Mouse (Mus musculus): ENCODE measurements around the gene Ttf1. TPM values are rescaled to one million over a fixed set of nuclear protein-coding genes. Genes with fewer than 3 reads are reported as not detected.
"Not testable (repeated sequence)": the region's sequence is repeated elsewhere in the genome, so short reads cannot be mapped to it uniquely, and the experiment has no call there.

The Ttf1 gene
- polyA plus RNA-seq, 1 experiment from 2014 or later, result 10.1 TPM

DNA sequence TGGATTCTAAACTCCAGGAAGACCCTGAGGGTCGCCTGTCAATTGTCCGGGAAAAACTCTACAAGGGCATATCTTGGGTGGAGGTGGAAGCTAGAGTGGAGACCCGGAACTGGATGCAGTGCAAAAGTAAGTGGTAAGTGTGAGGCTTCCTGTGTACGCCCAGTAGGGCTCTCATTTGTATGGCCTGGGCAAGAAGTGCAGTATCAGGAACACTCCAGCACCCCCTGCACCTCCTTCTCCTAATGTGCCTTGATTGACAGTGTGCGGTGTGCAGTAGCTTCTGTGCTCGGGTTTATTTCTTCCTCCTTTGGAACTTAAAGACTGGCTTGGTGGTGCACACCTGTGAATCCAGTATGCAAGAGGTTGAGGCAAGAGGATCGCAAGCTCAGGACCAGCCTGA is 14.6 kb downstream of the Ttf1 start:
- 94% methylated on average over 7 of the region's 7 CpGs for WGBS
- Histone ChIP-seq H3K27ac (no peak overlapping the region), H3K4me1 (replicated peaks) (no peaks in the 10 kb centered on the region), H3K9me3 (no peaks in the 10 kb centered on the region), H3K9ac (no peak overlapping the region), H3K4me2 (no peak overlapping the region), H3K27me3 (no peaks in the 10 kb centered on the region), H3K4me3 (no peak overlapping the region), H3K36me3 (peaks cover 89% of the 10 kb centered on the region)
- ATAC-seq (ENCODE audit: low FRiP score), result no peak

DNA sequence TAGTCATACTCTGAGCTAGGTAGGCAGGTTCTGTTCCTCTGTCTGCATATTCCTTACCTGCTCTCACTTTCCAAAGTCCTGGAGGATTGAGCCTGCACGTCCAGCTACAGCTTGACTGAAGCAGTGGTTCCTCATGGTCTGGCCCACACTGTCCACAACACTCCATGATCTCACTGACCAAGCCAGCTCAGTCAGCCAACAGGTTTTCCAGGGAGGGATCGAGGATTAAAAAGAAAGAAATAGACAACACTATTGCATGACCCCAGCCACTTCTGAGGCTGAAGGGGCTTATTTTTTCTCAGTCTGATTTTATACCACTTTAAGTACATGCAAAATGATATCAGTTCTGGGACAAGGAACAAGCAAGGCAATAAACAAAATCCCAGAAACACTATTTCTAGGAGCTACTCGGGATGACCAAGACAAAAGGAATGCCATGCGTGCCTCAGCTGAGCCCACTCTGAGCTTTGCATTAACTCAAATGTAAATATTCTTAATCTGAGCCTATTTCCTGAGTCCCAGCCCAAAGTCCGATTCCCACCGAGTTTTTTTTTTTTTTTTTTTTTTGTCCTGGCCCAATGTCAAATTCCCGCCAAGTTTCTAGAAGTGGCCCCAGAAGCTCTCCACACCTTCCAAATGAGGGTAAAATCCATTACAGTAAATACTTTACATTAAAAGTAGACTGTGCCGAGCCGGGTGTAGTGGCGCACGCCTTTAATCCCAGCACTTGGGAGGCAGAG is 15.4 kb downstream of the Ttf1 start:
- Histone ChIP-seq H3K4me2 (no peak overlapping the region), H3K27ac (no peak overlapping the region), H3K9ac (no peak overlapping the region), H3K9me3 (no peaks in the 10 kb centered on the region), H3K4me3 (no peak overlapping the region), H3K4me1 (replicated peaks) (no peaks in the 10 kb centered on the region), H3K36me3 (peaks cover 90% of the 10 kb centered on the region), H3K27me3 (no peaks in the 10 kb centered on the region)
- ATAC-seq (ENCODE audit: low FRiP score), result no peak
- 94% methylated on average over 11 of the region's 11 CpGs for WGBS

DNA sequence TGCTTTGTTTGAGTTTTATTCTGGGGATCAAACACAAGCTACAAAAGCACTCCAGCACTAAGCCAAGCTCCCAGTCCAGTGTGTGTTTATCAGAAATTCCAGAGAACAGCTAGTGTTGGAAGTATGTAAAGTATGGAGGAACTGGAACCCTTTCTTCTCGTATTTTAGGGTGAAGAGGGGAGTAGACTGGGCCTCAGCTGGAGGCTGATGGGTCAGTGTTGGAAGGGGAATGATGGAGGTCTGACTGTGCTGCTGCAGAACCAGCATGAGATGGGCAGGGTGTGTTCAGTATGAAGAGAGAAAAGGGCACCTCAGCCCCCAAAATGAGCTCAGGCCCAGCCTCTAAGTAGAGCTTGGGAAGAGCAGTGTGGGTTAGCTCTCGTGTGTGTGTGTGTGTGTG is 16.2 kb downstream of the Ttf1 start:
- Histone ChIP-seq H3K36me3 (peaks cover 90% of the 10 kb centered on the region), H3K4me3 (no peak overlapping the region), H3K9ac (no peak overlapping the region), H3K9me3 (no peaks in the 10 kb centered on the region), H3K4me1 (replicated peaks) (no peaks in the 10 kb centered on the region), H3K4me2 (no peak overlapping the region), H3K27ac (no peak overlapping the region), H3K27me3 (no peaks in the 10 kb centered on the region)
- ATAC-seq (ENCODE audit: low FRiP score), result no peak
- WGBS, result 85% methylated on average over 2 of the region's 2 CpGs

DNA sequence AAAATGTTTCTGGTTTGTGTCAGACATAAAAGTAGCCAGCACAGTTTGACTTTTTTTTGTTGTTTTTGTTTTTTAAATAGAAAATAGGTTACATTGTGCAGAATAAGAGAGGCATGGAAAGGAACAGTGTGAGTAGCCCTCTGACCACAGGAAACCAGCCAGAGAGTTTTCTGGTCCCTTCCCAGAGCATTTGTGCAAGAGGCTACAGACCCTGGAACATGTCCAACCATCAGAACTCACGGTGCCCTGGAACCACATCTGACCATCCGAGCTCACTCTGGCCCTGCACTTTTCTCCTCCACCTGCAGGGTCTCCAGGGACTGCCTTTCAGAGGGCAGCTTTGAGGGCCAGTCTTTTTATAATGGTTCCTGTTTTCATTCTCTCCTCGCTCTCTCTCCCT is 21.9 kb downstream of the Ttf1 start:
- 81% methylated on average over 3 of the region's 3 CpGs for WGBS
- H3K27ac ChIP-seq, result no peak overlapping the region
- H3K9me3 ChIP-seq, result no peaks in the 10 kb centered on the region
- H3K4me2 ChIP-seq, result no peak overlapping the region
- H3K36me3 ChIP-seq, result peaks cover 92% of the 10 kb centered on the region
- H3K4me3 ChIP-seq, result no peak overlapping the region
- no peak for ATAC-seq (ENCODE audit: low FRiP score)
- no peaks in the 10 kb centered on the region for H3K4me1 ChIP-seq (replicated peaks)
- no peak overlapping the region for H3K9ac ChIP-seq
- H3K27me3 ChIP-seq, result no peaks in the 10 kb centered on the region

DNA sequence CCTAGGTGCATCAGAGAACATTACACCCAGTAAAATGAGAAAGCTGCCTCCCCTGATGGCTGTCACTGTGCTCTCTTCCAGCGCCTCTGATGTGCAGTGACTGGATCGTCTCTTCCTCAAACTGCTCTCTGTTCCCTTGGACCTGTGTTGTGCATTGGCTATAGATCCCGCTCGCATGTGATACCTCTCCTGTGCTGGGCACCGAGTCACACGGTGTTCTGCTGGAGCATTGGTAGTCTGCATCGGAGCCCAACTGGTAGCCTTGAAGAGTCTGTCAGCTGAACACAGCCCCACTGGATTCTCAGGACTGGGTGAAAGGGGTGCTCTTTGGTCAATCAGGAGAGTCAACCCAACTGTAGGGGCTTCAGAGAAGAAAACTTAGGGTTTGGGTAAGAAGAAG is 26.0 kb downstream of the Ttf1 start:
- no peaks in the 10 kb centered on the region for H3K27me3 ChIP-seq
- WGBS, result 96% methylated on average over 7 of the region's 7 CpGs
- peaks cover 64% of the 10 kb centered on the region for H3K36me3 ChIP-seq
- no peak overlapping the region for H3K4me2 ChIP-seq
- no peak for ATAC-seq (ENCODE audit: low FRiP score)
- H3K27ac ChIP-seq, result no peak overlapping the region
- no peak overlapping the region for H3K4me3 ChIP-seq
- H3K9ac ChIP-seq, result no peak overlapping the region
- H3K4me1 ChIP-seq (replicated peaks), result no peaks in the 10 kb centered on the region
- H3K9me3 ChIP-seq, result no peaks in the 10 kb centered on the region

DNA sequence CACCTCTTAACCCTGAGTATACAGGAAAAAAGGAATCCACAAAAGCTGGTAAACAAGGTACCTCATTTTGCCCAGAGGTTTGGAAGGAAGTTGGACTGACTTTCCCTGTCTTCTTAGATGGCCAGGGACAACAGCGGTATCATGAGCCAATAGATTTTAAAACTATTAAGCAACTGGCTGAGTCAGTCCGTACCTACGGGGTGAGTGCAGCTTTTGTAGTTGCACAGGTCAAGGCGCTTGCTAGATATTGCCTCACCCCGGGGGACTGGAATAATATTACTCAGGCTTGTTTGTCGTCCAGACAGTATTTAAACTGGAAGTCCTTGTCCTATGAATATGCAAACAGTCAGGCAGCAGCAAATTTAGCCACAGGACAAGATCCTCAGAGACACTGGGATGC is 29.2 kb downstream of the Ttf1 start:
- H3K4me1 ChIP-seq (replicated peaks); ATAC-seq (ENCODE audit: low FRiP score); H3K4me3 ChIP-seq; H3K27ac ChIP-seq; H3K4me2 ChIP-seq; H3K9ac ChIP-seq; H3K27me3 ChIP-seq; H3K9me3 ChIP-seq: not testable (repeated sequence)
- peaks cover 31% of the 10 kb centered on the region for H3K36me3 ChIP-seq
- 78% methylated on average over 6 of the region's 6 CpGs for WGBS

DNA sequence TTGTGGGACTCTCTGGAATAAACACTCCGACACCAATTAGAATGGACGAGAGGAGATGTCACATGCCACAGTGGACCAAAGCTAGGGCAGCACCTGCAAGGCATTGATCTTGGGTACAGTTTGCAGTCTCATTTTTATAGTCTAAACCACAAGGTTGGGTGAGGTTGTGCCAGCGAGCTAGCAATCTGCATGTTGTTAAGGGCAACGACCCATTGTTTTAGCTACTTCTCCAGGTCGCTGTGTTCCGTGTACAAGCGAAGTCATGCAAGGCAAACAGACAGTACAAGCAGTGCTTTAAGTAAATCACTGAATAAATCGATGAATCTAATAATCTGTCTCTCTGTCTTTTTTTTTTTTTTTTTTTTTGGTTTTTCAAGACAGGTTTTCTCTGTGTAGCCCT is 35.6 kb downstream of the Ttf1 start:
- no peaks in the 10 kb centered on the region for H3K9me3 ChIP-seq
- H3K9ac ChIP-seq, result no peak overlapping the region
- H3K4me3 ChIP-seq, result no peak overlapping the region
- H3K27ac ChIP-seq, result no peak overlapping the region
- H3K4me2 ChIP-seq, result no peak overlapping the region
- 90% methylated on average over 8 of the region's 8 CpGs for WGBS
- H3K27me3 ChIP-seq, result no peaks in the 10 kb centered on the region
- H3K4me1 ChIP-seq (replicated peaks), result no peaks in the 10 kb centered on the region
- no peak for ATAC-seq (ENCODE audit: low FRiP score)
- no peaks in the 10 kb centered on the region for H3K36me3 ChIP-seq

DNA sequence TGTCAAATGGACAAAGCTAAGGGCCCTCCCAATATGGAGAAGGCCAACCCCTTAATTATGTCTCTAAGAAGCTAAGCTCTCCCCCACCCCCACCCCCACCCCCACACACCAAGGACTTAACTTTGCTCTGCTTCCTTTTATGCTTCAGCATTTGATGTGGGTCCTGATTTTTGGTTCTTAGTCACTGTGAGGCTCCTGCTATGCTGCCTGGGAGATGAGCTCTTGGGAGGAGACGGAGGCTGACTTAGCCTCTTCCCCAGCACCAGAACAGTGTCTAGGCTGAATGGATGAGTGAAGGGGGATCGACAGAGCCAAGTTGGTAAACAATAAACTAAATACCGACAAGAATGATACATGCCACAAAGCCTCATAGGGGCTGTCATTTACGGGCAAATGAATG is 36.7 kb downstream of the Ttf1 start:
- H3K27ac ChIP-seq, result no peak overlapping the region
- no peaks in the 10 kb centered on the region for H3K36me3 ChIP-seq
- no peak overlapping the region for H3K4me2 ChIP-seq
- H3K9me3 ChIP-seq, result no peaks in the 10 kb centered on the region
- no peaks in the 10 kb centered on the region for H3K27me3 ChIP-seq
- 60% methylated on average over 4 of the region's 4 CpGs for WGBS
- H3K4me3 ChIP-seq, result no peak overlapping the region
- no peaks in the 10 kb centered on the region for H3K4me1 ChIP-seq (replicated peaks)
- no peak overlapping the region for H3K9ac ChIP-seq
- no peak for ATAC-seq (ENCODE audit: low FRiP score)

DNA sequence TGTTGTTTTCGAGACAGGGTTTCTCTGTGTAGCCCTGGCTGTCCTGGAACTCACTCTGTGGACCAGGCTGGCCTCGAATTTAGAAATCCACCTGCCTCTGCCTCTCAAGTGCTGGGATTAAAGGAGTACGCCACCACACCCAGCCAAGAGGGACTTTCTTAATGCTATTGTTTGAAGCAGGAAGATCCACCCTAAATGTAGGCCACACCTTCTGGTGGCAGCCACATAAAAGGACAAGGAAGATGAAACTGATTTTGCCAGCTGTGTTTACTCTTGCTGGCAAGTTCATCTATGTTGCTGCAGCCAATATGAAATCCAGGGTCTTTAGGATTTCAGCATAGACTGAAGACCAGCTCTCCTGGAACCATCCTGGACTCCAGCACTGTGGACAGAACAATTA is 37.4 kb downstream of the Ttf1 start:
- no peak overlapping the region for H3K9ac ChIP-seq
- H3K36me3 ChIP-seq, result no peaks in the 10 kb centered on the region
- H3K27ac ChIP-seq, result no peak overlapping the region
- no peak for ATAC-seq (ENCODE audit: low FRiP score)
- H3K4me1 ChIP-seq (replicated peaks), result no peaks in the 10 kb centered on the region
- H3K9me3 ChIP-seq, result no peaks in the 10 kb centered on the region
- no peak overlapping the region for H3K4me2 ChIP-seq
- H3K4me3 ChIP-seq, result no peak overlapping the region
- WGBS, result 79% methylated on average over 3 of the region's 3 CpGs
- H3K27me3 ChIP-seq, result no peaks in the 10 kb centered on the region

DNA sequence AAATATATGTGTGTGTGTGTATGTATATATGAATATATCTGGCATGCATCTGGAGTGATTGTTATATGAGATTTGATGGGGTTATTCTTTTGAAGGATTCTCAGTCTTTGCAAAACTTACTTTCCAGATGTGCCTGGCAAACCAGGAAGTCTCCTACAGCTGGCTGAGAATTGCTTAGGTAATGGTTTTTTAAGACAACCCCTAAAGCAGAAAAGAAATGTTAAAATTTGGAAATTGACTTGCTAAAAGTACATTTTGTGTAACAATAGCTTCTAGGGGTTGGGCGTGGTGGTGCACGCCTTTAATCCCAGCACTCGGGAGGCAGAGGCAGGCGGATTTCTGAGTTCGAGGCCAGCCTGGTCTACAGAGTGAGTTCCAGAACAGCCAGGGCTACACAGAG is 37.9 kb downstream of the Ttf1 start:
- WGBS, result 96% methylated on average over 5 of the region's 5 CpGs
- not testable (repeated sequence) for H3K9me3 ChIP-seq; ATAC-seq (ENCODE audit: low FRiP score); H3K4me2 ChIP-seq; H3K9ac ChIP-seq; H3K36me3 ChIP-seq; H3K27ac ChIP-seq; H3K27me3 ChIP-seq; H3K4me1 ChIP-seq (replicated peaks); H3K4me3 ChIP-seq

DNA sequence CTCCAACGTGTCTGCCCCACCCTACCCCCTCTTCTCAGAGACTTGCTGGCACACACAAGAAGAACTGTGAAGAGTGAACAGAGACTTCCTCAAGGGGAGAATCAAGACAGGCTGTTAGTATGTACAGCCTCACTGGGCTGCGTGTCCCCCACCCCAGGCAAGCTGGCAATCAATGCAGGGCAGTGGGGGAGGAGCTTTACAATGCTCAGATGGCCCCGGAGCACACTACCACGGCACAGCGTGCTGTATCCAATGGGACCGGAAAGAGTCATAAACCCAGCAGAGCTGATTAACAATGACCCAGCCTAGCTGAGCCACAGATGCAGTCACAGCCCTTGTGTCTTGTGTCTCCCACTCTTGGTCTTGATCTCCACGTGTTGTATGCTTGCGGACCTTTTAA is 38.7 kb downstream of the Ttf1 start:
- Histone ChIP-seq H3K9ac (no peak overlapping the region), H3K27ac (no peak overlapping the region), H3K4me2 (no peak overlapping the region), H3K4me3 (no peak overlapping the region), H3K27me3 (no peaks in the 10 kb centered on the region), H3K36me3 (no peaks in the 10 kb centered on the region), H3K9me3 (no peaks in the 10 kb centered on the region), H3K4me1 (replicated peaks) (no peaks in the 10 kb centered on the region)
- WGBS, result 71% methylated on average over 8 of the region's 8 CpGs
- no peak for ATAC-seq (ENCODE audit: low FRiP score)

DNA sequence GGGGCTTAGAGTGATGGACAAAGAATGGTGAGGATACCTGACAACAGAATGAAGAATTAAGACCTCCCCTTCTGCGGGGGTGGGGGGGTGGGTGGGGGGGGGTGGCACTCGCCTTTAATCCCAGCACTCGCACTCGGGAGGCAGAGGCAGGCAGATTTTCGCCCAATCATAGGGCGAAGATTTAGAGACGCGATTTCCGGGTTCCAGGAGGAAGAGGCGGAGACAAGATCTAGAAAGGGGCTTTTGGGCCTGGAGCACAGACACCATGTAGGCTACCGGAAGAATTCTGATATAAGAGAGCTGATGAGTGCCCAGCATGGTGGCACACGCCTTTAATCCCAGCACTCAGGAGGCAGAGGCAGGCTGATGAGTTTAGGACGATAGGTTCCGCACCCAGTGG is 39.6 kb downstream of the Ttf1 start:
- no peak overlapping the region for H3K4me2 ChIP-seq
- H3K9ac ChIP-seq, result no peak overlapping the region
- ATAC-seq (ENCODE audit: low FRiP score), result no peak
- H3K27ac ChIP-seq, result no peak overlapping the region
- WGBS, result 92% methylated on average over 14 of the region's 14 CpGs
- no peaks in the 10 kb centered on the region for H3K36me3 ChIP-seq
- H3K4me1 ChIP-seq (replicated peaks), result no peaks in the 10 kb centered on the region
- H3K27me3 ChIP-seq, result no peaks in the 10 kb centered on the region
- H3K9me3 ChIP-seq, result no peaks in the 10 kb centered on the region
- no peak overlapping the region for H3K4me3 ChIP-seq

DNA sequence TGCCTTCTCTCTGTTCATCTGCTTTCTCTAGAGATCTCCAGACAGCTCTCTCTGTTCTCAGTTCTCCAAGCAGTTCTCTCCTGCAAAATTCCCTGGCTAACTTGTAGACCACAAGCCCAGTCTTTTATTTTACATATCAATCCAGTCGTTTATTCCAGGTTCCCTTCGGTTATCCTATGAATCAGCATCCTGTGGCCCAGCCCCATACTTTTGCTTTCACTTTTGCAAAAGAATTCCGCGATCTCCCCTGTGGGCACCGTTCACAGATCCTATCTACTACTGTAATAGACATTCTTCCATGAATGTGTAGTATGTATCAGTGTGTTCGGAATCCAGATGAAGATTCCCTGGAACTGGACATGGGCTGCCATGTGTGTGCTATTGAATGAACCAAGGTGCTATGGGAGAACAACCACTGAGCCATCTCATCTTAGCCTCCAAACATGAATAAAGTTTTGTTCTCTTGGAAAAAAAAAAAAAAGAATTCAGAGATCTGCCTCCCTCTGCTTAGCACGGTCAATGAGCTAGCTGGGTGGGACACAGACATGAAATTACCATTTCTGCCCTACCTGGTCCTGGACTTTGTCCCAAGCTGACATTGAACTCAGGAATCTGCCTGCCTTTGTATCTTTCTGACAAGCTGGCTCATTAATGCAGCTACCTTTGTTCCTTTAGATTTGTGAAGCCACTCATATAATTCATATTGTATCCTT is 40.9 kb downstream of the Ttf1 start:
- Histone ChIP-seq H3K9me3 (no peaks in the 10 kb centered on the region), H3K4me3 (no peak overlapping the region), H3K36me3 (no peaks in the 10 kb centered on the region), H3K4me2 (no peak overlapping the region), H3K27ac (no peak overlapping the region), H3K27me3 (no peaks in the 10 kb centered on the region), H3K4me1 (replicated peaks) (no peaks in the 10 kb centered on the region), H3K9ac (no peak overlapping the region)
- ATAC-seq (ENCODE audit: low FRiP score), result no peak
- WGBS, result 82% methylated on average over 7 of the region's 7 CpGs

All from hindbrain, embryonic 13.5 days (tissue).